Mouse (Mus musculus) neutrophil, adult 59 days (primary cell): Measurements from ENCODE around the gene Flywch1. TPM values are rescaled to one million over a fixed set of nuclear protein-coding genes. Genes with fewer than 3 reads are reported as not detected.

Experiments
- total RNA-seq, 2 experiments: library from RNA; stranded (reverse); gene quantifications; 1 replicate in 1 of 2; 2 replicates in 1 of 2; pipeline ENCODE4 v1.2.4; 2023

Gene Flywch1
- 1 to 10 TPM; 6.5 to 7.1 TPM for total RNA-seq

DNA sequence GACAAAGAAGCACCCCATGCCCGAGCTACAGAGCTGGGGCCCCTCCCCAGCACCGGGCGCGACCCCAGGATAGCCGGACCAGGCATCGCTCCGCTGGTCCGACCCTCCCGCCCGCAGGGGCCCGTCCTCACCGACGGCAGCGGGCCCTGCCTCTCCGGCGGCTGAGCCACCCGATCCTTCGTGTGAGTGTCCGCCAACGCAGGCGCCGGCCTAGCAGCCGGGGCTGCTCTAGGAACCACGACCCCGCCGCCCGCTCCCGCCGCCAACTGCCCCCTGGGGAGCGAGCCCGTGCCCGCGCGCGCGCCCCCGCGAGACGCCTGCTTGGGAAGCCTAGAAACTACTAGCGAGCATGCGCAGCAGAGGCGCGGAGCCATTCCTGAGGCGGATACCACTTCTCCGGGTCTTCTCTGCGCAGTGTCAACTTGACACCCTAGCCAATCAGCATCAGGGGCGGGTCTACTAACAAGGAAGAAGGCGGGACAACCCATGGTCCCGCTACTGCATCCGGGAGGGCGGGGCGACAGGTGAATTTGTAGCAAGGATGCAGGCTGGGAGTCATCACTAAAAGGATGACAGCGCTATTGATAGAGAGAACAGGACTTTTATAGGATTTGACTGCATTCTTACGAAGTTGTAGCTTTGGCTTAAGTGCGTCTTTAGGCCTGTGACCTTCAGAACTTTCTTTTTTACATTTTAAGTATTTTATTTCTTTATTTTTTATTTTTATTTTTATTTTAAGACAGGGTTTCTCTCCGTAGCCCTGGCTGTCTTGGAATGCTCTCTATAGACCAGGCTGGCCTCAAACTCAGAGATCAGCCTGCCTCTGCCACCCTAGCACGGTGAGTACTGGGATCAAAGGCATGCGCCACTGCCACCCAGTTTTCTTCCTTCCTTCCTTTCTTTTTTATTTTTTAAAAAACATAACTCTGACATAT lies at the start of gene Flywch1:
Flywch1 (minus strand) TSS at position 319 of the 935 bp plus-strand sequence.

DNA sequence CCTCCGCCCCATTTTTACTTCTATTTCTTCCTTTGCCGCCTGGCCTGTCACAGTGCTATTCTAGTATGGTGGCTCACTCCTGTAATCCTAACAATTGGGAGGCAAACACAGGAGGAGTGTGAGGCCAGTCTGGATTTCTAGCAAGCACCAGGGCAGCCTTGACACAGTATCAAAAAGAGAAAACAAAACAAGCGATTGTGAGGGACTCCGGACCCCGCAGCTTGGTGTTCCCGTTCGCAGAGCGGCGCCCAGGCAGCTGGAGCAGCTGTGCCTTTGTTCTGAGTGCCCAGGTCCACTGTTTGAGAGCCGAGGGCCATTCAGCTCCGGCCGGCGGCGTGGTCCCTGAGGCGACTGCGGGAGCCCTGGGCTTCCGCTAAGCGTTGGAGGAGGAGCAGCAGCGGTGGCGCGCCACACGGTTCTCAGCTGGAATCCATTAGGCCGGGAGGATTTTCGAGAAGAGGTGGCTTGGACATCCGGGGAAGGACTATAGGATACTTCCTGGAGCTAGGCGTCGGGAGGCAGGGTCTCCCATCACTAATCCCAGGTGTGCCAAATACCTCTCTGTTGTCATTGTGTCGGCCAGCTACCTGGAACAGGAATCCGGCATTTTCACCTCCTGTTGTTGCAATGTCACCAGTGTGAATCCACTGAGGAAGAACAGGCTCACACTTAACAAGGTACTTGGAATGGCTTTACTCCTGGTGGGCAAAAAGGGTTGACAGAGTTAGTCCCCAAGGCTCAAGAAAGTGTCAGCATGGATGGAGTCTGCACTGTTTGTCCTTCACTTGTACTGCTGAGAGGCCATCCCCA lies 19.1 kb upstream of the Flywch1 start, which contains the start of gene Srrm2:
Srrm2 (plus strand) TSS at position 264 of the 810 bp plus-strand sequence.

DNA sequence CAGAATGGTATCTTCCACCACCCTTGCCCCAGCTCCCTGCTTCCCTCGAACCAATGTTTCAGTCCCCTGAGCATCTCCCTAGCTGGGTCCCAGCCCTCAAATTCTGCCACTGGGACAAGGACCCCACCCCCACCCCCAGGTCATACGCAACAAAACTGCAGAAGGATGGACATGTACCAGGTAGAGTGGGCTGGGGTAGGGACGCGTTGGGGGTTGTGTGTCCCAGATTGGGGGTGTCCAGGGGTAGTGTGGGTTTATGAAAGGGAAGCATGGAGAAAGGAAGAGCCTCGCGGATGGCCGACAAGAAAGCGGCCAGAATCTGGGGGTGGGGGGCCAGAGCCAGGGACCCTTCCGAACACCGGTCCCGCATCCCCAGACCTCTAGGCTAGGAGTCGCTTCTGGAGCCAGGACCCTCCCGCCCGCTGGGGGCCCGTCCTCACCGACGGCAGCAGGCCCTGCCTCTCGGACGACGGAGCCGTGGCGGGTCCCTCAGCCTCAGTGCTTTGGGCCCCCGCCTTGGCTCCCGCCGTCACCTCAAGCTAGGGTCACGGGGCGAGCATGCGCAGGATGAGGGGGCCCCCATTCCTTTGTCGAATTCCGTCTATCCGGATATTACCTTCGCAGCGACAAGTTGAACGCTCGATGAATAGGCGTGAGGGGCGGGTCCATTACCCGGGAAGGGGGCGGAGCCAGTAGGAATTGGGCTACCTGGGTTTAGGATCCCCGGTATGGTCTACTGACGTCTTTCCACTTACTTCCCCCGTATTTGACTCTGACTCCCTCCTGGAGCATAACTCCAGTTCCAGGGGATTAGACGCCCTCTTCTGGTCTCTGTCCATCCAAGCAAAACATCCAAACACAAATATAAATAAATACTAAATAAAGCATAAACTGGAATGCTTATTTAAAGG lies 14.4 kb upstream of the Flywch1 start, which contains the start of gene Flywch2:
Flywch2 (minus strand) TSS at position 521 of the 911 bp plus-strand sequence.

DNA sequence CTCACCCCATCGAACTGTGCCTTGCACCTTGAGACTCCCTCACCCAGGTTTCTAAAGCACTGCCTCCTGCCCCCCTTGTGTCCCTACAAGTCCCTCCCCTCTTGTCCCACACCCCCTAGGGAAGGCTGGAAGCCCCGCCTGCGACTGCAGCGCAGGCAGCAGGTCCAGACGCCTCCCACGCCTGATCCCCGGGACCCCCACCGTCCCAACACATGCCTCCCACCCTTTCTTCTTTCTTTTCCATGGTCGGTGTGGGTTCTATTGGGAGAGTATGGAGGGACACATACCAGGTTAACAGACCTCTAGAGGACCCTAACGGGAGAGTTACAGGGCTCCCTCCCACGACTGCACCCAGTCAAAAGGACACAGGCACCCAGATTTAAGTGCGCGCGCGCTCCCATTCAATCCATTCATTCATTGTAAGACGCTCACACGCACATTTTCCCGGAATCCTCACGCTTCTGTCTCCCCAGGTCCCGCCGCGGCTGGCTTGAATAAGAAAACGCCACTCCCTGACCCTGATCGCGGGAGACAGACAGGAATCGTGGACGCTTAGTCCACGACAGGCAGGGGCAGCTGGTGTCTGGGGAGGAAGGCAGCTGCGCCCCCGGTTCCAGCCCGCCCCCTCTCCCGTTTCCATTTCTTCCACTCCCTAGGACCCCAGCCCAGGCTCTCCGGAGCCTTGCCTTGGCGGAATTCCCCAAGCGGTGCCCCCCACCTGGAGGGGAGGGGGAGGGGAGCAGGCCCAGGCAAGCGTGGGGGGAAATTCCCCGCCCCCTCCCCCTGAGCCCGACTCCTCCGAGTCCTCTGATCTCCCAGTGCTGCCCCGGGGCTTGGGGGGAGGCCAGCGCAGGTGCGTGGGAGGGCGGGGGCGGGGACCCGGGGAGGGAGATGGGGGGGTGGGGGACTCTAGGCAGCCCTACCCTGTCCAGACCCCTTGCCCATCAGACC lies 25.8 kb downstream of the Flywch1 start, which contains the start of gene Kremen2:
Kremen2 (minus strand) TSS at position 533 of the 951 bp plus-strand sequence.

DNA sequence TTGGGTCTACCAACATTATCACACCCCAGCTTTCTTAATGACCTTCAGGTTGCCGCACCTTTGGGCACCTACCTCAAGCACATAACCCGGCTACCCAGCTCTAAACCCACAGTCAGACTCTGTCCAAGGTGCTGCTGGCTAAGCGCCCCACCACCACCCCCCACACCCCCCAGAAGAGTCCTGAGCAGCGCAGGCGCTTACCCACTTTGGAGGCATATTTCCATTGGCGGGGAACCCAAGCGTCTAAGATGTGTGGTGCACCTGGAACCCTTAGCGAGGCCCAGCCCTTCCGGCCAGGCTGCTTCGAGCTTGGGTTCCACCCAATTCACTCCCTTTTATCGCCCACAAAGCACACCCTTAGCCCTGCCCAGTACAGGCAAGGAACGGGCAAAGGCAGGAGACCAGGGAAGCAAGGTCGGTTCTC lies 30.8 kb downstream of the Flywch1 start, which contains the start of gene Paqr4:
Paqr4 (minus strand) TSS at position 270 of the 424 bp plus-strand sequence.

DNA sequence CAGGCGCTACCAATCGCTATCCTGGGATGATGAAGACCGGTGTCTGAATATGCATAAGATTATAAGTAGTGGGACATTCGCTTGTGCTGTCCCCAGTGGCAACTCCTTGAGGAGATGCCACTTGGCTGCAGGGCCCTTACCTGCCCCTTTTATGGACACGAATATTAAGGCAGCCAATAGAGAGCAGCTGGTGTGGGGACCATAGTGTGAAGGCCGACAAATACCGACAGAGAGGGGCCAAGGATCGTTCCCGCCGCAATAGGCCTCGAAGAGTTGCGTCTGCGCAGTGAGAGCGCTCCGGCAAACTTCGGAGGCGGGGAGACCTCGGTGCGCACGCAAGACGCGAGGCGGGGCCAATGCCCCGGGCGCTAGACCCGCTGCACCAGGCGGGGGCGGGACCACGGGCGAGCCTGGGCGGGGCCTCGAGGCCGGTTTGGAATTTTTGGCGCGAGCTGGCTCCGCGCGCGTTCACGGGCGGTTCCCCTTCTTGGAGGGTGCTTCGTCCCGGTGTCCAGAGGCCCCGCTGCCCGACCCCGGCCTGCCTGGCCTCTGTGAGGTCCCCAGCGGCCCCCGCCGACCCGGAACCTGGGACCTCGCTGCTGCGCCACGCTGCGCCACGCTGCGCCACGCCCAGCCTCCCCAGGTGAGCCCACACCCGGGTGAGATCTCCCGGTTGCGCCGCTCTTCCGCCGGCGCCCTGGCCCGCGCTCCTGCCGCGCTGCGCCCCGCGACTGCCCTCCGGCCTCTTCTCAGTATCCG lies 45.2 kb downstream of the Flywch1 start, which contains the start of gene Pkmyt1:
Pkmyt1 (plus strand) TSS at position 338 of the 759 bp plus-strand sequence.

DNA sequence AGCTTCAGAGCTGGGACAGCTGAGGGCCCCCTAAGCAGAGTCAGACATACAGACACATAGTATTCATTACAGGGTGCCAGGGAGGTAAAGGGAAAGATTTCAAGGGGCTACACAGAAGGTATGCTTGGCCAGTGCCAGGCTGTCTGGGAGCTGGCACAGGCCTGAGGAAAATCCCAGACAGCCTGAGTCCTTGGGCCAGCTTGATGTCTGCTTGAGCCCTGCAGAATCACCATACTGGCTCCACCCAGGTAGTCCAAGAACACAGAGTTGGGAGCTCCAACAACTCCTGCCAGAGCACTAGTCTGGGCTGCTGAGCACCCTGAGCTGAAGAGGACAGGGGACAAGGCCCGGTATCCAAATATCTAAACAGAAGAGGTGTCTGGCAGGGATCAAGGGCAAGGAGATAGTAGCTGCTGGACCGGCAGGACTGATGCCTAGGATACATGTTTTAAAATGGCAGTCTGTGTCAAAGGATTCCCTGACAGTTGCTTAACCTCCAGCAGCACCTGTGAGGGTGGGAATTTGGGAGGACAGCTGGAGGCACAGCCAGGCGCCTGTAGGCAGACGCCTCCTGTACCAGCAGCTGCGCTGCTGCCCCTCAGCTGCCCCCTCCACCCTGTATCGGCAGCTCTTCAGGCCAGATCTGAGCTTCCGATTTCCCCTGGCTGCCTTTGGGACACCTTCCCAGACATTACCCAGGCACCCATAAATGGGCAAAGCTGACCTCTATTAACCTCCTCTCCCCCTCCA lies 48.9 kb downstream of the Flywch1 start, which contains the start of gene 1520401A03Rik:
1520401A03Rik (minus strand) TSS at position 408 of the 750 bp plus-strand sequence.

Other genes with a start within 250 kb of the Flywch1 start
- 1 to 10 TPM; 2.8 to 3.3 TPM for gene Zfp213, start 207.4 kb downstream of the Flywch1 start, total RNA-seq
- under 1 TPM in 1 of 2 experiments, not detected in 1; 0.16 TPM for gene Zfp13, start 172.1 kb downstream of the Flywch1 start, total RNA-seq
- under 1 TPM in 1 of 2 experiments, not detected in 1; 0.20 TPM for gene Zscan10, start 170.7 kb downstream of the Flywch1 start, total RNA-seq
- 100 to 1,000 TPM; 161 to 190 TPM for gene Mmp25, start 126.3 kb downstream of the Flywch1 start, total RNA-seq
- gene Bicdl2, start 111.1 kb downstream of the Flywch1 start, total RNA-seq: 1 to 10 TPM; 2.6 to 2.8 TPM
- gene Hcfc1r1, start 98.0 kb downstream of the Flywch1 start, total RNA-seq: 10 to 100 TPM; 48.9 to 58.6 TPM
- 10 to 100 TPM; 17.9 to 22.9 TPM for gene Thoc6, start 97.7 kb downstream of the Flywch1 start, total RNA-seq
- 1 to 10 TPM; 4.0 to 4.9 TPM for gene Tnfrsf12a, start 94.1 kb downstream of the Flywch1 start, total RNA-seq
- not detected for gene Cldn6, start 92.4 kb downstream of the Flywch1 start, total RNA-seq
- not detected for gene Cldn9, start 87.6 kb downstream of the Flywch1 start, total RNA-seq
- gene 1520401A03Rik, start 48.8 kb downstream of the Flywch1 start, total RNA-seq: not detected
- 10 to 100 TPM; 39.0 to 46.1 TPM for gene Pkmyt1, start 45.3 kb downstream of the Flywch1 start, total RNA-seq
- 1 to 10 TPM; 2.8 to 4.6 TPM for gene Paqr4, start 30.7 kb downstream of the Flywch1 start, total RNA-seq
- not detected for gene Kremen2, start 25.8 kb downstream of the Flywch1 start, total RNA-seq
- gene Flywch2, start 14.5 kb upstream of the Flywch1 start, total RNA-seq: not detected
- gene Srrm2, start 18.9 kb upstream of the Flywch1 start, total RNA-seq: 100 to 1,000 TPM; 541 to 597 TPM
- gene Elob, start 57.5 kb upstream of the Flywch1 start, total RNA-seq: 100 to 1,000 TPM; 152 to 189 TPM
- gene Prss33, start 64.5 kb upstream of the Flywch1 start, total RNA-seq: not detected
- not detected for gene Prss32, start 72.3 kb upstream of the Flywch1 start, total RNA-seq
- not detected for gene Prss41, start 72.6 kb upstream of the Flywch1 start, total RNA-seq
- not detected for gene Prss21, start 96.5 kb upstream of the Flywch1 start, total RNA-seq
- not detected for gene Dcpp1, start 109.3 kb upstream of the Flywch1 start, total RNA-seq
- not detected for gene Dcpp2, start 109.3 kb upstream of the Flywch1 start, total RNA-seq
- not detected for gene Dcpp3, start 145.9 kb upstream of the Flywch1 start, total RNA-seq
- not detected for gene Sbp, start 170.1 kb upstream of the Flywch1 start, total RNA-seq
- gene Sbpl, start 183.7 kb upstream of the Flywch1 start, total RNA-seq: not detected
- gene Prss30, start 209.0 kb upstream of the Flywch1 start, total RNA-seq: not detected
- under 1 TPM in 1 of 2 experiments, not detected in 1; 0.36 TPM for gene Prss22, start 226.5 kb upstream of the Flywch1 start, total RNA-seq